Mouse (Mus musculus) lung, postnatal 25 days (tissue): Measurements from ENCODE around the gene Hoxc4.
A peak's percentile ranks its signal among the peaks of the same experiment; 100 is the strongest.

Source experiments
- DNase-seq: peaks from one replicate; pipeline ENCODE4 v3.0.0; 2022; ENCODE audit warnings: low spot score

The Hoxc4 gene

DNA sequence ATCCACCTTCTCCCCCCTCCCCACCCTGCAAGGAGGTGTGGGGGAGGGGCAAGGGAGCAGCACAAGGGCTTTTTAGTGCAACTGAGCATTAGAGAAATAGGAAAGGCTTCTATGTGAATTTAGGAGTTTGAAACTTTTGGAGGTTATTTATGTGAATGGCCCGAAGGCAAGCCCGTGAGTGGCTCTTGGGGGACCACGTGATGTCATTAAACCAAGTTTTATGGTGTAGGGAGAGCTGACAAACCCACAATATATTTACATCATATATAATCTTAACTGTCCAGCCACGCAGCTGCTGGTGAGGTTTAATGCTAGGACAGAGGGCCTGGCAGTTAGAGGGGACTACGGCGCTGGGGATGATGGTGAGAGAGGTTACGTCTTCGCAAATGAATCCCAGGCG is at the start of gene Hoxc4:
Hoxc4 (plus strand) TSS at position 299 of the 400 bp plus-strand sequence.
- DNase-seq = no peak

DNA sequence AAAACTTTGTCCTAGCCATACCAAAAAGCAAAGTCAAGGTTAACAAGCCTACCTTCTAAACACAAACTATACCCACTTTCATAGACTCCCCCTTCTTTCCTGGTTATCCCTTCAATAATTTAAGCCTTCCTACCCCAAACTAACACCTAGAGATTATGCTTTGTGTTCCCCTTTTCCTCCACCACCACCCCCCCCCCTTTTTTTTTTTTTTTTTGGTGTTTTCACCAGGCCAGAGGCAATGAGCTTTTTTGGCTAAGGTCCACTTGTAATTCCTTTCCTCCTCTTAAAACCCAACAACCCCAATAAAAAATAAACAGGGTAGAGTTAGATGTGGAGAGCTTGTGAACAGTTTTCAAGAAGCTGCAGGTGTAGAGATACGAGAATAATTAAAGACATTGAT is 49.4 kb upstream of the Hoxc4 start:
- DNase-seq = no peak

GRCm38 (mm10) chr15:102970740-102971139 is 48.0 kb upstream of the Hoxc4 start:
- no peak for DNase-seq

GRCm38 (mm10) chr15:102972254-102972653 is 46.5 kb upstream of the Hoxc4 start:
- DNase-seq = no peak

DNA sequence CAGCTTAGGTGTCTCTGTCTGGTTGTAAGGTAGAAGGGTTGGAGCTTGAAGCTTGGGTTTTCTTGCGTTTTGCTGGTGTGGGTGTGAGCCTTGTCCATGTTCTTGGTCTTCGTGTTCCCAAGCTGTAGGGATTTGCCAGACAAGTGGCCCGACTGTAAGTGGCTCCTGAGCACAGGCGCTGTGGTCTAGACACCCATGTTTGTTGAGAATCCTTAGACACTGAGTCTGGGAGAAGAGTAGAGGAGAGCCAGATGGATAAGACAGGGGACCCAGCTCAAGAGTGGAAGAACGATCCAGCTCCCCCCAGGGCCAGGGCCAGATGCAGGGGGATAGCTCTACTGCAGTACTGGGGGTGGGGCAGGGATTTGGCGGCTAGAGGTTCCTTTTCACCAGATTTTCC is 46.0 kb upstream of the Hoxc4 start:
- no peak for DNase-seq

DNA sequence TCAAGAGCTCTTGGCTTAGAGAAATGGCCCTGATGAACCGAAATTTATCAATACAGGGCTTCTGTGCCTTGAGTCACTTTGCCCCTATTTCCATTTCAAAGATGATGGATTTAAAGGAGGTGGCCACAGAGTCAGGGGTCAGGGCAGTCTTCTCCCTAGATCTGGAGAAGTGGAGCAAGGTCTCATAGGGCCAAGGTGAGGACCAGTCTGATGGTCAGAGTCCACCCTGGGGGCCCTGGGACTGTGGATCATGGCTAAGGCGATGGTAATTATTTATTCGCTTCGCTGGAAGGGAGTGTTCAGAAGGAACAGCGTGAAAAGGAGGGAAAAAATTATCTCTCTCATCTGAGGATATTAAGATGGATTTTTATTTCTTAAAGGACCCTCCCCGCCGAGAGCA is 43.7 kb upstream of the Hoxc4 start:
- no peak for DNase-seq

DNA sequence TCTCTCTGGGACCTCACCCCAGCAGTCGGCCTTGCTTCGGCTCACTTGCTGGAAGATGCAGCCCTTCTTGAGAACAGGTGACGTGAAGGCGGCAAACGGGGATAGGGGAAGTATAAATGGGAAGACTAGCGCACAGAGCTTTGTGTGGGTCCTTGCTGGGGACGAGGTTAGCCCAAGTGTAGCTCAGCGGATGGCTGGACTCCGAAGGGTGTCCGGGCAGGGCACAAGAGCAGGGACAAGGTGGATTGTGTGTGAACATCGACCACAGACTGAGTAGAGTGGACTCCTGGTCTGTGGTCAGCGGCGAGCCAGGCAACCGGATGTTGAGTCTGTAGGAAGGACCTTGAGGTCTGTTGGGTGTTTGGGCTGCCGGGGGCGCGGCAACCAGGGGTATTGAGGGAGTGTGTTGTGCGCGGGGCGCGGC is 43.0 kb upstream of the Hoxc4 start:
- DNase-seq = no peak

DNA sequence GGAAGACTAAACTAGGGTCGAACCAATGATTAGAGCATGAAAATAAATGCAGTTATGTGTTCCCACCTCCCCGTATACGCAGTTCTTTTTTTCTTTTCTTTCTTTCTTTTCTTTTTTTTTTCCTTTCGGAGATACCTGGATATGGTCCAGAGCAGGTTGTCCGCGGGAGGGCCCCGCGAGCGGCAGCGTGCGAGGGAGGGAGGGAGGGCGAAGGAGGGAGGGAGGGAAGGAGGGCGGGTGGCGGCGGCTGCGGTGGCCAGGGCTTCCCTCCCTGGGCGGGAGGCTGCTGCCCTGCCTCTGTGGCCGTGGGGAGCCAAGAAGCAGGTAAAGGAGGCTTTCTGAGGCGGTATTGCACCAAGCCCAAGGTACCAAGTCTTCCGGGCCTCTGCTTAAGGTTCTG is 42.6 kb upstream of the Hoxc4 start, which contains the start of gene Hoxc9:
Hoxc9 (plus strand) TSS at position 269 of the 400 bp plus-strand sequence.
- DNase-seq = no peak

DNA sequence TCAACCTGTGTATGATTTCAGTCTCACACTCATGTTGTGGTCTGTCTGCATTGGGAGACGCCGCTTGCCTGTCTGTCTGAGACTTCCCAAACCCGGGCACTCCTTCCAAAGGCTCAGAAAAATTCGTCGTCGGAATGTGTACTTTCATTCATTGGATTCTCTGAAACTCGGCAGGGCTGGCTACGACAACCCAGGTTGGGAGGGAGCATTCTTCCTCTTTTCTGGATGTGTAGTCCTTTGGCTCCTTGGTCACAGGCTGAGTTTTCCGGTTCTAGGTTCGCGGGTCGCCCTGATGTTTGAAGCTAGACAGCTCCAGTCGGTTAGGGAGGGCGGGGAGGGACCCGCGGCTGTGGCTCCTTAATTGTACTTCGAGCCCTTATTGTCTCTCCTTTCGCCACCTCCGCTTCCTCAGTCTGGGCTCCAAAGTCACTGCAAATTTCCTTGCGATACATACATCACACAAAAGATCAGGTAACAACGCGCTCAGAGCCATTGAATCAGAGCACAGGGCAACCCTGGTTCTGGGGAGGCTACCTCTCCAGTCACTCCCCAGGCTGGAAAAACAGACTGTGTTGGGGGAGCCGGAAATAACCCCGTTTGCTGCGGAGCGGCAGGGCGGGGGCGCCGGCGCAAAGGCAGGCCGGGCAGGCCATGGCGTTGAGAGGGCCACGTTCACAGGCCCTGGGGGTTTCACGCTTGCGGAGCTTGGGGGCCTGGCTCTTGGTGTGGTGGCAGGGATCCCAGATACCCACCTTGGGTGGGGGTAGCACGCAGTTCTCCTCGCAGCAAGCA is 41.9 kb upstream of the Hoxc4 start:
- DNase-seq = no peak

GRCm38 (mm10) chr15:102977423-102977974 is 41.2 kb upstream of the Hoxc4 start:
- no peak for DNase-seq

DNA sequence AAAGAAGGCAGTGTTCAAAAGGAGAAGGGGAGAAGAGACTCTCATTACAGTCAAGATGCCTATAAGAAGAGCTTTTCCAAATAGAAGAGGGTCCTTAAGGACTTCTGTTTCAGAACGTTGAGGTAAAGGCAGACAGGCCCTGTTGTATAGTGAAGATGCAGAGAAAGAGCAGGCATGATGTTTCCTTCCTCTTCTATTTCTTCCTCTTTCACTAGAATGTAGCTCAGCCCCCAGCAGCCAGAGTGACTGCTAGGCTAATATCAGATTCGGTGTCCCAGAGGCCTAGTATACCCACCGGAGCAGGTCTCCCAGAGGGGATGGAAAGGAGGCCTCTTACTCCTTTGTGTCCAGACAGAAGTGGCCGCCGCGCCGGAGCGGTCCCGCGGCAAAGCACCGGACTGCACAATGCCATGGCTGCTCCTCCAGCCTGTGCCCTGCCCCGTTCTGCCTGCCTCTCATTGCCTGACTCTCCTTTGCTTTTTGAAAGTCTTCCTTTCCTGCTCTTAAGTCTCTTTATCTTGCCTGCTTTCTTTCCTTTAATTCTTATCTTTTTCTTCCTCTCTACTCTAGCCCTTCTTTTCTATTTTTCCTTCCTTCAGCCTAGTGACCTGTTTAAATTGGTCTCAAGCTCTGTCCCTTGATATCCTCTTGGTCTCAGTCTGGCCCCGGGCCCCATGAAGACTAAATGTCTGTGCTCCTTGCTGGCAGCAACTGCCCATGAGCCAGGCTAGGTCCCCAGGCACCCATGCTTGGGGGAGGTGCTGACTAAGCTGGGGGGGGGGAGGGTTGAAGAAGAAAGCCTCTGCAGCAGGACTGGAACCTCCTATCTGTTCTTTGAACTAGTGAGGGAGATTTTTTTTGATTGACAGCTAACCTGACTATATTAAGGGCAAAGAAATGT is 39.9 kb upstream of the Hoxc4 start:
- DNase-seq = no peak

GRCm38 (mm10) chr15:102979936-102980335 is 38.8 kb upstream of the Hoxc4 start:
- no peak for DNase-seq

GRCm38 (mm10) chr15:102980352-102980751 is 38.4 kb upstream of the Hoxc4 start:
- DNase-seq = no peak

GRCm38 (mm10) chr15:102980912-102981311 is 37.8 kb upstream of the Hoxc4 start:
- no peak for DNase-seq

- DNase-seq = no peak
Observed at GRCm38 (mm10) chr15:102981379-102982288, 37.1 kb upstream of the Hoxc4 start.

- no peak for DNase-seq
Observed at GRCm38 (mm10) chr15:102983716-102984115, 35.0 kb upstream of the Hoxc4 start.

DNA sequence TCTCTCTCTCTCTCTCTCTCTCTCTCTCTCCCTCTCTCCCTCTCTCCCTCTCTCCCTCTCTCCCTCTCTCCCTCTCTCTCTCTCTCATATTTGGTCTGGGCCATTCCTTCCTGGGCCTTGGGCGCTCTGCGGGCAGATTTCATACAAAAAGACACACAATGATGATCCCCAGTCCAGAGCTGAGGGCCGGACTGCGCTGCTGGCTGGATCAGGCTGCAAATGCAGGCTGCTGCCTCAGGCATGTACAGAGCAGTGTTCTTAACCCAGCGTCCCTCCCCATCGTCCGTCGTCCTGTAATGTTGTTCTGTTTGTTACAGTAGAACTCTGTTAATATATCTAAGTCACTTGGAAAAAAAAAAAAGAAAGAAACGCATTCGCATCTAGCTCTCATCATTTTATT is 34.2 kb upstream of the Hoxc4 start:
- no peak for DNase-seq

DNA sequence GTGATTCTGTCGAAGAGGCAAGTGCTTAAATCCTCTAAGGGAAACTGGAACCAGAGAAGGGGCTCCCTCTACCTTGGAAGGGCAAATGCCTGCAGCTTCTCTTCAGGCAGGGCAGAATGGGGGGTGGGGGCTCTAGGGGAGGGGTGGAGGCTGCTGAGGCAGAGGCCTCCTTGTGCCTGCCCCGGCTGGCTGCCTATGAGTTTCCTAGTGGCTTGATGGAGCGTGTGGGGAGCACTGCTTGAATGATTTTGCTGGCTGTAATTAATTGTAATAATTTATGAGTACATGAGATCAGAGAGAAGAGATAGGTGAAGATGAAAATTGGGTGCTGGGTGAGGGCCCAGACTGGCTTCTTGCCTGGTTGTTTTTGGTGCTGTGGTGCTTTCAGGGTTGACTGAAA is 33.8 kb upstream of the Hoxc4 start:
- DNase-seq = no peak

GRCm38 (mm10) chr15:102987124-102987833 is 31.5 kb upstream of the Hoxc4 start:
- DNase-seq = peak; percentile 88

GRCm38 (mm10) chr15:102988078-102988477 is 30.7 kb upstream of the Hoxc4 start:
- no peak for DNase-seq
